Mouse (Mus musculus): ENCODE data around the gene Hist1h3g.
"Not testable (repeated sequence)": the region's sequence is repeated elsewhere in the genome, so short reads cannot be mapped to it uniquely, and the experiment has no call there.

Hist1h3g gene

GRCm38 (mm10) chr13:23536076-23536822, 1.0 kb downstream of the Hist1h3g start:
- DNase-seq, result no peak

DNA sequence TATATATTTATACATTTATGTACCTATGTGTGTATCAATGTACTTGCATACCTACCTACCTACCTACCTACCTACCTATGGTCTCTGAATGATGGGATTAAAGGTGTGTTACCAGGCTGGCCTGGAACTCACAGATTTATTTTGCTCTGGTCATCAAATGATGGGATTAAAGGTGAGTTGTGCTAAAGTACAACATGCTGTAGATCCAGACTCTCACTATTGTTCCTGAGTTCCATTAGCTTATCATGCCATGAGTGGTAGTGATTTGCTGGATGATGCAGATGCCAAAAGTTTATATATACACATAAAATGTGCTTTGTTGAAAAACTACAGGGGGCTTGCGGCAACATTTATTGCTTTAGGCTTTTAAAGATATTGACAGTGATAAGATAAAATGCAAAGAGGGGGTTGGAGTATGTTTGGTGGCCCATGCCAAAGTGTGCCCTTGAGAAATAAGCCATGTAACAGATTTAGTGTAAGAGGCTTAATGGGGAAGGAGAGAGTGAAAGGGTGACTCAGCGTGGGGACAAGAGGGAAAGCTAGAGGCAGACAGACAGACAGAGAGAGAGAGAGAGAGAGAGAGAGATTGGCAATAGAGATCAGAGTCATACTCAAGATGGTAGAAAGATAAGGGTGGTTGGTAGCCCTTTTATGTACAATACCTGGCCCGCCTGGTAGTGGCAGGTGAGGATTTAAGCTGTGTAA, 1.9 kb downstream of the Hist1h3g start:
- DNase-seq, result no peak

DNA sequence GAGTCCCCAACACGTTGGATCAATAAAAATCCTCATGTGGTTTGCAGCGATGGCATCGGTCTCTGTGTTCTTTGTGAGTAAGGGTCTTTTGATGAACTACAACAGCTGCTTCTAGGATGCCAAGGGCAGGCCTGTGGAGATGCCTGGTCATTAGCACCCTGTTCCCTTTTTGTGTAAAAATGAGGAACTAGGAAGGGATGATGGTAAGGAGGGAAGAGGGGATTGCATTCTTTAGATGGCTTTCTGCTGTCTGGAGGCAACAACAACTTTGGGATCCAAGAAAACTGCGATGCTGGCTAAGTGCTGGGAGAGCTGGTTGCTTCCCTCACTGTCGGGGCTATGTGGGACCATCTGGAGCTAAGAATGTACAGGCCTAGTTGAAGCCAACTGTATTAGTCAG, 3.0 kb downstream of the Hist1h3g start:
- no peak for DNase-seq

GRCm38 (mm10) chr13:23539821-23540220, 4.6 kb downstream of the Hist1h3g start:
- DNase-seq, result not testable (repeated sequence)

DNA sequence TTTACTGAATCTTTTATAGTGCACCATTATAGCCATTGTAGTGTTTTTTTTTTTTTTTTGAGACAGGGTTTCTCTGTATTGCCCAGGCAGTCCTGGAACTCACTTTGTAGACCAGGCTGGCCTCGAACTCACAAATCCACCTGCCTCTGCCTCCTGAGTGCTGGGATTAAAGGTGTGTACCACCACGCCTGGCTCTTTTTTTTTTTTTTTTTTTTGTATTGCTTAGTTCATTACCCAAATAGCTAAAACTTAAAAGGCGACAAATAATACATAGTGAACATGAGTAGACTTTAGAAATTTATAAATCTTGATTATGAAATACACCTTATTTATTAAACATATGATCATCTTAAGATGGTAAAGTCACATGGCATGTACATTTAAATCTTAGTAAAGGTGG, 6.3 kb downstream of the Hist1h3g start:
- DNase-seq, result no peak

- not testable (repeated sequence) for DNase-seq
These were observed 7.2 kb downstream of the Hist1h3g start for GRCm38 (mm10) chr13:23542225-23542980.

DNA sequence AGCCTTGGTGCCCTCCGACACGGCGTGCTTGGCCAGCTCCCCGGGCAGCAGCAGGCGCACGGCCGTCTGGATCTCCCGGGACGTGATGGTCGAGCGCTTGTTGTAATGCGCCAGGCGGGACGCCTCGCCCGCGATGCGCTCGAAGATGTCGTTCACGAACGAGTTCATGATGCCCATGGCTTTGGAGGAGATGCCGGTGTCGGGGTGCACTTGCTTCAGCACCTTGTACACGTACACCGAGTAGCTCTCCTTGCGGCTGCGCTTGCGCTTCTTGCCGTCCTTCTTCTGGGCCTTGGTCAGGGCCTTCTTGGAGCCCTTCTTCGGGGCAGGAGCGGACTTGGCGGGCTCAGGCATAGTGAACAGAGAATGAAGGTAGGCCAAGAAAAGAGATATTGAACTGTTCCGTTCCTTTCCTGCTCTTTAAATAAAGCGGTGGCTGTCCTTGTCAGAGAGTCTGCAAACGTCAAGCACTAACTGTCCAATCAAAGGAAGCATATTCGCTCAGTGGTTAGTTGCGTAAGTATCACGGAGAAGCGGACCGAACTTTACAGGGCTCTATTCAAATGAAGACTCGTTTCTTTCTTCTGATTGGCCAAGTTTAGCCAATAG, 7.9 kb downstream of the Hist1h3g start, which contains the start of gene Hist1h2bh:
Gene Hist1h2bh (minus strand): TSS at position 394 of the 609 bp plus-strand sequence.
- DNase-seq, result peak; percentile 67

- peak; percentile 86 for DNase-seq
These were observed 9.0 kb downstream of the Hist1h3g start, which contains the start of gene Hist1h3f for GRCm38 (mm10) chr13:23543965-23544786. TSS of gene Hist1h3f (plus strand) at chr13:23544052.

DNA sequence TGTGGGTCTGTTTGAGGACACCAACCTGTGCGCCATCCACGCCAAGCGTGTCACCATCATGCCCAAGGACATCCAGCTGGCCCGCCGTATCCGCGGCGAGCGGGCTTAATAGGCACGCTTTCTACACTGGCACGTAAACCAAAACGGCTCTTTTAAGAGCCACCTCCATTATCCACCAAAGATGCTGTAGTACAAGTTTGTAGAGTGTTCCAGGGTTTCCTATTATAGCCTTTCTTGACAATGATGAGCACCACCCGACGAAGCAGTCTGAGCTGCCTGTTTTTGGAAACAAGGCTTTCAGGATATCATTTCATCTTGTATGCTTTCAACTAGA, 9.5 kb downstream of the Hist1h3g start:
- not testable (repeated sequence) for DNase-seq

GRCm38 (mm10) chr13:23546694-23547093, 11.5 kb downstream of the Hist1h3g start:
- DNase-seq, result no peak

DNA sequence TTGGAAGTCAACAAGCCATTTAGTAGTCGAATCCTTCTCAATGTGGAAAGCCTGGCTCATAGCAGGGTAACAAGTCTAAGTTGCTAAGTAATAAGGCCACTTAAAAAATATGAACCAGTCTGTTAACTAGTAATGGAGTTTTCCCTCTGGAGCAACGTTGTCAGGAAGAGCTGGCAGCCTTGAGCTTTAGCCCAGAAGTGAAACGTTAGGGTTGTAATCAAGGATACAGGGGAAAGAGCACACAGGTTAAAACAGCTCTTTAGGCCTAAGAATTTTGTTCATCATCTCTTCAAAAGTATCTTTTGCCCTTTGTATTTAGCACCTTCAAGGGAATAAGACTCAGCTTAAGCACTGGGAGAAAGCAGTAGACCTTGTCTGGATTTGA, 15.5 kb downstream of the Hist1h3g start:
- no peak for DNase-seq

GRCm38 (mm10) chr13:23551146-23551834, 16.1 kb downstream of the Hist1h3g start, which contains the start of gene Hist1h4f:
TSS of gene Hist1h4f (minus strand) at chr13:23551648.
- DNase-seq, result peak; percentile 94

- DNase-seq, result no peak
These were observed 17.0 kb downstream of the Hist1h3g start for GRCm38 (mm10) chr13:23551931-23552914.

- DNase-seq, result no peak
These were observed 17.7 kb downstream of the Hist1h3g start, which contains the start of gene Hist1h1d for GRCm38 (mm10) chr13:23552962-23553361. TSS of gene Hist1h1d (plus strand) at chr13:23553262.

DNA sequence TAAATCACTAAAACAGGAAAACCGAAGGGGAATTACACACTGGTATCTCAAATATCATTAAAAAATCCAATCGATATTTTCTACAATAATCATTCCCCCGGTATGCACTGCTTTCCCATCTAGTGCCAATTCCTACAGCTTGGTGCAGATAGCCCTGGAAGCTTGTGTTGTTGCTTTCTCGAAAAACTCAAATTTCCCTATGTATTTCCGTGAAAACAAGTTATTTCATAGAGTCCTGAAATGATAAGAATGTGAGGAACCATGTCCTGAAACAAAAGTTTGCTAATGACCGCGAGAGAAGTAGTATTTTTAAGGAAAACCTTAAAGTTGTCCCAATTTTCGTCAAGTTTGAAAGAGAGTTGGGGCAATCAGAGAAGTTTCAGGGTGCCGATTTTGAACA, 19.2 kb downstream of the Hist1h3g start:
- no peak for DNase-seq

DNA sequence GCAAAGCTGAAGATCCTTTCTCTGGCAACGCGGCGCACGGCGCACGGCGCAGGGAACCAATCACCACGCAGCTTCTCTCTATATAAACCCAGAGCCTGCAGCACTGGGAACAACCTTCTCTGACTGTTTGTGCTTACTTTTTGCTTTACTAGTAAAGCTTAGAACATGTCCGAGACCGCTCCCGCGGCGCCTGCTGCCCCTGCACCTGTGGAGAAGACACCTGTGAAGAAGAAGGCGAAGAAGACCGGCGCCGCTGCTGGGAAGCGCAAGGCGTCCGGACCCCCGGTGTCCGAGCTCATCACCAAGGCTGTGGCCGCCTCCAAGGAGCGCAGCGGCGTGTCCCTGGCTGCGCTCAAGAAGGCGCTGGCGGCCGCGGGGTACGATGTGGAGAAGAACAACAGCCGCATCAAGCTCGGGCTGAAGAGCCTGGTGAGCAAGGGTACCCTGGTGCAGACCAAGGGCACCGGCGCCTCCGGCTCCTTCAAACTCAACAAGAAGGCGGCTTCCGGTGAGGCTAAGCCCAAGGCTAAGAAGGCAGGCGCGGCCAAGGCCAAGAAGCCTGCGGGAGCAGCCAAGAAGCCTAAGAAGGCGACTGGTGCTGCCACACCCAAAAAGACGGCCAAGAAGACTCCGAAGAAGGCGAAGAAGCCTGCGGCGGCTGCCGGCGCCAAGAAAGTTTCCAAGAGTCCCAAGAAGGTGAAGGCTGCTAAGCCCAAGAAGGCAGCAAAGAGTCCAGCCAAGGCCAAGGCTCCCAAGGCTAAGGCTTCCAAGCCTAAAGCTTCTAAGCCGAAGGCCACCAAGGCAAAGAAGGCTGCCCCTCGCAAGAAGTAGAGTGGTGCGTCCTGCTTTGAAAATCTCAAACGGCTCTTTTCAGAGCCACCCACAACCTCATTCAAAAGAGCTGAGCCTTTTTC, 20.0 kb downstream of the Hist1h3g start:
- peak; percentile 78 for DNase-seq

DNA sequence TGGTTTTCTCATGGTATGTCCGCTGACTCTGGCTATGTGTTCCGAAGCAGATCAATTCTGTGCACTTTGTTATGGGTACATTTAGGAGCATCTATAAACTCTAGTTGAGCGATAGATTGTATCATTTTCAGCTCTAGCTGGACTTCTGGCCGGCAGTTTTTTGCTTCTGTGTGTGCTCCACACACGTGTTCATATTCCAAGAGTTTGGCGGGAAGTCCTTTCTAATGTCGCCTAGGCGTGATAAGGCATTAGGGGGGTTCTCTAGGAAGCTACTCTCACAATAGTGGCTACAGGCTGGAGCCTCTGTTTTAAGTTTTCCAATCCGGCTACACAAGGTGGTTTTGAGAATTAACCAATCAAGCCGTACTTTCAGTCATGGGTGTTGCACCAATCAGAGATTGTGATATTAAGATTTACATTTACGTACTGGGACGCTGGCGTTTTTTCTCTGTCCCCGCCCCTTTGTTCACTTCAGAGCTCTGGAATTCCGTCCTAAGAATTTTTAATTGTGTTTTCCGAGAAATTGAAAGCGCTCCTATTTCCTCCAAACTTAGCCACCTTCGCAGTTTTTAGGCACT, 20.7 kb downstream of the Hist1h3g start:
- DNase-seq, result peak; percentile 82

GRCm38 (mm10) chr13:23556906-23557305, 21.7 kb downstream of the Hist1h3g start:
- no peak for DNase-seq

DNA sequence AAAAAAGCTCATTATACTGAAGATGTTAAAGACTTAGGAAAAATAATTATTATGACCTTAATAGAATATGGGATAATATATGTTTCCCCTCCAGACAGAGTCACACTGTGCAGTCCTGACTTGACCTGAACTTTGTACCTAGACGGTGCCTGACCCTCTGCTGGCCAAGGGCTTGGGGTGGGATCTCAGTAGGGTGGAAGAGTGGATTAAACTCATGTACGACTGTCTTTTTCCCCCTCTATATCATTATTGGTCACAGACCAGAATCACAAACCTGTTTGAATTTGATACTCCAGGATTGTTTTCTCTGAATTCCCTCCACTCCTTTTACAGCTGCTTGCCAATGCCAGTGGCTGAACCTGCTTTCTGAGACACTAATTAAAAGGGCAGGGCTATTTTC, 25.5 kb downstream of the Hist1h3g start:
- not testable (repeated sequence) for DNase-seq
